Mouse (Mus musculus) MEL (cell line): ENCODE measurements around the gene Plpp2. TPM values are rescaled to one million over a fixed set of nuclear protein-coding genes. Genes with fewer than 3 reads are reported as not detected.
A peak's percentile ranks its signal among the peaks of the same experiment; 100 is the strongest.

Experiments
- DNase-seq: peaks from one replicate; pipeline ENCODE4 v3.0.0; 2011; ENCODE audit warnings: low read depth, low spot score
- H3K27ac ChIP-seq: 2 replicates; pipeline ENCODE4 v1.5.1; 2012; ENCODE audit warnings: low read depth, mild to moderate bottlenecking, control low read depth, low read length, moderate library complexity; ENCODE audit not compliant: control insufficient read depth
- H3K27me3 ChIP-seq, 2 experiments: fragments of 150-350 bp in 1 of 2; sonication (generic) in 1 of 2; 2 replicates each; pipeline ENCODE4 v1.6.1; 2012; ENCODE audit warnings: low read length in 2 of 2, mild to moderate bottlenecking in 2 of 2, improper control_type of control experiment in 1 of 2, moderate library complexity in 1 of 2; ENCODE audit not compliant: insufficient read depth in 2 of 2, control insufficient read depth in 1 of 2
- H3K36me3 ChIP-seq, 2 experiments: 2 replicates each; pipeline ENCODE4 v1.6.1; 2012 to 2014; ENCODE audit warnings: low read length in 2 of 2, improper control_type of control experiment in 1 of 2, inconsistent platforms in 1 of 2, mild to moderate bottlenecking in 1 of 2; ENCODE audit not compliant: insufficient read depth in 2 of 2, control insufficient read depth in 1 of 2
- H3K4me1 ChIP-seq, 2 experiments: fragments of 150-350 bp in 1 of 2; sonication (generic) in 1 of 2; 2 replicates each; pipeline ENCODE4 v1.6.1; 2012; ENCODE audit warnings: low read length in 2 of 2, improper control_type of control experiment in 1 of 2, mild to moderate bottlenecking in 1 of 2; ENCODE audit not compliant: insufficient read depth in 2 of 2, control insufficient read depth in 1 of 2
- H3K4me3 ChIP-seq, 2 experiments: fragments of 150-350 bp in 1 of 2; sonication (generic) in 1 of 2; 2 replicates each; pipeline ENCODE4 v1.5.1; 2012; ENCODE audit warnings: low read depth in 2 of 2, low read length in 2 of 2, mild to moderate bottlenecking in 2 of 2, moderate library complexity in 2 of 2, control low read depth in 1 of 2, improper control_type of control experiment in 1 of 2; ENCODE audit not compliant: control insufficient read depth in 1 of 2, insufficient read depth in 1 of 2
- H3K79me2 ChIP-seq: 2 replicates; pipeline ENCODE4 v1.6.1; 2012; ENCODE audit warnings: mild to moderate bottlenecking, low read length, moderate library complexity; ENCODE audit not compliant: control insufficient read depth, poor library complexity, insufficient read depth
- H3K9ac ChIP-seq: 2 replicates; pipeline ENCODE4 v1.6.1; 2012; ENCODE audit warnings: low read depth, mild to moderate bottlenecking, control low read depth, low read length, moderate library complexity; ENCODE audit not compliant: control insufficient read depth, poor library complexity, severe bottlenecking
- H3K9me3 ChIP-seq: fragments of 150-350 bp; sonication (generic); replicated peaks from 2 replicates; pipeline ENCODE4 v1.6.1; 2012; ENCODE audit warnings: mild to moderate bottlenecking, low read length, improper control_type of control experiment, moderate library complexity; ENCODE audit not compliant: insufficient read depth
- BHLHE40 ChIP-seq: IDR thresholded peaks from 2 replicates; pipeline ENCODE4 v1.6.1; 2012; ENCODE audit warnings: low read depth, mild to moderate bottlenecking, inconsistent platforms, low read length, improper control_type of control experiment, borderline replicate concordance
- CTCF ChIP-seq, 3 experiments: IDR thresholded peaks in 2 of 3; conservative IDR thresholded peaks in 1 of 3; 2 replicates each; pipeline ENCODE4 v1.5.1; 2011 to 2012; ENCODE audit warnings: low read length in 3 of 3, low read depth in 2 of 3, mild to moderate bottlenecking in 2 of 3, improper control_type of control experiment in 1 of 3, inconsistent platforms in 1 of 3, mixed read lengths in 1 of 3, moderate library complexity in 1 of 3; ENCODE audit not compliant: control insufficient read depth in 1 of 3, insufficient read depth in 1 of 3, poor library complexity in 1 of 3, severe bottlenecking in 1 of 3
- EP300 ChIP-seq, 2 experiments: IDR thresholded peaks; 2 replicates each; pipeline ENCODE4 v1.6.1; 2011; ENCODE audit warnings: improper control_type of control experiment in 2 of 2, low read length in 2 of 2, low read depth in 1 of 2, mild to moderate bottlenecking in 1 of 2
- ETS1 ChIP-seq: IDR thresholded peaks from 2 replicates; pipeline ENCODE4 v1.6.1; 2012; ENCODE audit warnings: low read depth, mild to moderate bottlenecking, inconsistent platforms, low read length, improper control_type of control experiment, moderate library complexity
- GATA1 ChIP-seq: IDR thresholded peaks from 2 replicates; pipeline ENCODE4 v1.6.1; 2011; ENCODE audit warnings: low read depth, low read length, improper control_type of control experiment
- HCFC1 ChIP-seq: IDR thresholded peaks from 2 replicates; pipeline ENCODE4 v1.6.1; 2012; ENCODE audit warnings: low read depth, mild to moderate bottlenecking, inconsistent platforms, low read length, improper control_type of control experiment, moderate library complexity
- JUND ChIP-seq: IDR thresholded peaks from 2 replicates; pipeline ENCODE4 v1.6.1; 2011; ENCODE audit warnings: low read depth, mild to moderate bottlenecking, improper control_type of control experiment, low read length
- KAT2A ChIP-seq: conservative IDR thresholded peaks from 2 replicates; pipeline ENCODE4 v1.6.1; 2012; ENCODE audit warnings: low read depth, low read length, improper control_type of control experiment, inconsistent platforms
- MAZ ChIP-seq: IDR thresholded peaks from 2 replicates; pipeline ENCODE4 v1.6.1; 2012; ENCODE audit warnings: low read depth, mild to moderate bottlenecking, inconsistent platforms, low read length, improper control_type of control experiment
- MEF2A ChIP-seq: IDR thresholded peaks from 2 replicates; pipeline ENCODE4 v1.6.1; 2014; ENCODE audit warnings: low read depth, mild to moderate bottlenecking, inconsistent platforms, low read length, improper control_type of control experiment; ENCODE audit not compliant: poor library complexity, insufficient replicate concordance, severe bottlenecking; ENCODE audit errors: extremely low read depth
- NRF1 ChIP-seq: IDR thresholded peaks from 2 replicates; pipeline ENCODE4 v1.6.1; 2014; ENCODE audit warnings: low read depth, mild to moderate bottlenecking, inconsistent platforms, low read length, improper control_type of control experiment, moderate library complexity; ENCODE audit not compliant: poor library complexity, insufficient read depth, severe bottlenecking
- POLR2A ChIP-seq, 2 experiments: IDR thresholded peaks; 2 replicates each; pipeline ENCODE4 v1.6.1; 2011 to 2012; ENCODE audit warnings: low read length in 2 of 2, mild to moderate bottlenecking in 2 of 2, control low read depth in 1 of 2, improper control_type of control experiment in 1 of 2, low read depth in 1 of 2, moderate library complexity in 1 of 2; ENCODE audit not compliant: control insufficient read depth in 1 of 2, insufficient read depth in 1 of 2, poor library complexity in 1 of 2
- POLR2AphosphoS2 ChIP-seq: IDR thresholded peaks from 2 replicates; pipeline ENCODE4 v1.6.1; 2011; ENCODE audit warnings: low read length, improper control_type of control experiment
- POLR2AphosphoS5 ChIP-seq: IDR thresholded peaks from 2 replicates; pipeline ENCODE4 v1.6.1; 2012; ENCODE audit warnings: low read depth, borderline replicate concordance, mild to moderate bottlenecking, inconsistent platforms, low read length, moderate library complexity, mixed read lengths
- RAD21 ChIP-seq: IDR thresholded peaks from 2 replicates; pipeline ENCODE4 v1.6.1; 2011; ENCODE audit warnings: mild to moderate bottlenecking, low read depth, low read length, improper control_type of control experiment
- RCOR1 ChIP-seq: IDR thresholded peaks from 2 replicates; pipeline ENCODE4 v1.6.1; 2012; ENCODE audit warnings: low read depth, mild to moderate bottlenecking, inconsistent platforms, low read length, improper control_type of control experiment
- SIN3A ChIP-seq: IDR thresholded peaks from 2 replicates; pipeline ENCODE4 v1.6.1; 2012; ENCODE audit warnings: low read length, improper control_type of control experiment, inconsistent platforms
- TAL1 ChIP-seq: IDR thresholded peaks from 2 replicates; pipeline ENCODE4 v1.6.1; 2012; ENCODE audit warnings: mild to moderate bottlenecking, inconsistent platforms, low read length, moderate library complexity, mixed read lengths
- TBP ChIP-seq: IDR thresholded peaks from 2 replicates; pipeline ENCODE4 v1.8.0; 2011; ENCODE audit warnings: low read depth, low read length, improper control_type of control experiment
- TCF12 ChIP-seq: IDR thresholded peaks from 2 replicates; pipeline ENCODE4 v1.6.1; 2014; ENCODE audit warnings: low read depth, mild to moderate bottlenecking, inconsistent platforms, low read length, improper control_type of control experiment, moderate library complexity
- USF2 ChIP-seq, 2 experiments: IDR thresholded peaks; 2 replicates each; pipeline ENCODE4 v1.6.1; 2011 to 2012; ENCODE audit warnings: improper control_type of control experiment in 2 of 2, low read length in 2 of 2, borderline replicate concordance in 1 of 2, inconsistent platforms in 1 of 2, low read depth in 1 of 2, mild to moderate bottlenecking in 1 of 2; ENCODE audit not compliant: insufficient read depth in 1 of 2
- ZC3H11A ChIP-seq: IDR thresholded peaks from 2 replicates; pipeline ENCODE4 v1.6.1; 2012; ENCODE audit warnings: low read depth, mild to moderate bottlenecking, inconsistent platforms, low read length, improper control_type of control experiment
- ZMIZ1 ChIP-seq: IDR thresholded peaks from 2 replicates; pipeline ENCODE4 v1.6.1; 2012; ENCODE audit warnings: low read depth, mild to moderate bottlenecking, inconsistent platforms, low read length, improper control_type of control experiment, moderate library complexity
- polyA plus RNA-seq, 2 experiments: library from polyadenylated mRNA; stranded (reverse) in 1 of 2; unstranded in 1 of 2; fragments of >175 nt in 1 of 2; fragments of >200 nt in 1 of 2; gene quantifications; 2 replicates each; pipeline versions ENCODE4 v1.2.1 to v1.2.4; 2012; ENCODE audit warnings: low replicate concordance in 2 of 2, low read depth in 1 of 2; ENCODE audit not compliant: insufficient read length in 2 of 2, insufficient read depth in 1 of 2, missing spikeins in 1 of 2
- total RNA-seq: library from RNA; depleted of rRNA; stranded (reverse); fragments of 300-350 nt; gene quantifications from 2 replicates; pipeline ENCODE4 v1.2.3, GENCODE M21; 2012

Gene Plpp2
- total and polyA plus RNA-seq, 3 experiments: 26.0 to 32.8 TPM; not detected in 1

GRCm38 (mm10) chr10:79532678-79533077 lies 918 bp downstream of the Plpp2 start:
- Histone ChIP-seq H3K79me2 (no peaks in the 10 kb centered on the region; the same call in 1 of the 2 replicates), H3K9me3 (no peaks in the 10 kb centered on the region), H3K27me3 (no peaks in the 10 kb centered on the region), H3K36me3 (0 out of 4 replicates have a peak, but pooled peaks cover 0 to 3% of the 10 kb centered on the region in 2 experiments), H3K4me1 (no peaks in the 10 kb centered on the region; a peak in 1 of 4 replicates), H3K27ac (no peak overlapping the region), H3K9ac (peak overlapping the region; percentile 74), H3K4me3 (peak overlapping the region; percentile 69 to 98)
- DNase-seq: peak; percentile 36
- TF ChIP-seq TCF12 (no peak), POLR2AphosphoS5 (no peak), ZMIZ1 (no peak), SIN3A (no peak), EP300 (IDR thresholded peaks at IDR 0.05; ENCODE audit: low read depth in 1 of 2, low read length in 2 of 2) (no peak), POLR2A (IDR thresholded peaks at IDR 0.05; ENCODE audit: control insufficient read depth in 1 of 2, insufficient read depth in 1 of 2, low read depth in 1 of 2, low read length in 2 of 2, poor library complexity in 1 of 2) (no peak), JUND (no peak), MAZ (no peak), TBP (no peak), CTCF (IDR thresholded peaks at IDR 0.05 in 2 of 3, conservative IDR thresholded peaks at IDR 0.05 in 1 of 3; ENCODE audit: control insufficient read depth in 1 of 3, insufficient read depth in 1 of 3, low read depth in 2 of 3, low read length in 3 of 3, poor library complexity in 1 of 3, severe bottlenecking in 1 of 3) (no peak), RAD21 (no peak), RCOR1 (no peak), NRF1 (no peak), MEF2A (no peak)

- TF ChIP-seq ZC3H11A (no peak), GATA1 (no peak), HCFC1 (no peak), SIN3A (no peak), KAT2A (no peak), TAL1 (no peak), BHLHE40 (no peak), ETS1 (no peak), EP300 (IDR thresholded peaks at IDR 0.05; ENCODE audit: low read depth in 1 of 2, low read length in 2 of 2) (no peak), POLR2AphosphoS2 (no peak), POLR2A (IDR thresholded peaks at IDR 0.05; ENCODE audit: control insufficient read depth in 1 of 2, insufficient read depth in 1 of 2, low read depth in 1 of 2, low read length in 2 of 2, poor library complexity in 1 of 2) (no peak), JUND (no peak), USF2 (IDR thresholded peaks at IDR 0.05; ENCODE audit: borderline replicate concordance in 1 of 2, insufficient read depth in 1 of 2, low read depth in 1 of 2, low read length in 2 of 2) (no peak)
Observed at GRCm38 (mm10) chr10:79531593-79531992, 2.0 kb downstream of the Plpp2 start.

More at GRCm38 (mm10) chr10:79531593-79531992, 2.0 kb downstream of the Plpp2 start:
- Histone ChIP-seq H3K4me1 (no peaks in the 10 kb centered on the region; a peak in 1 of 4 replicates), H3K27me3 (no peaks in the 10 kb centered on the region), H3K27ac (no peak overlapping the region), H3K9me3 (no peaks in the 10 kb centered on the region), H3K9ac (no peak overlapping the region), H3K36me3 (0 out of 4 replicates have a peak, but pooled peaks cover 0 to 3% of the 10 kb centered on the region in 2 experiments), H3K79me2 (no peaks in the 10 kb centered on the region; the same call in 1 of the 2 replicates), H3K4me3 (no peak overlapping the region)
- DNase-seq: no peak
